Mouse (Mus musculus): ENCODE data around the gene Tfpi. TPM values are rescaled to one million over a fixed set of nuclear protein-coding genes. Genes with fewer than 3 reads are reported as not detected.
A peak's percentile ranks its signal among the peaks of the same experiment; 100 is the strongest.

The Tfpi gene
- polyA plus RNA-seq, 1 experiment = 2.4 TPM

DNA sequence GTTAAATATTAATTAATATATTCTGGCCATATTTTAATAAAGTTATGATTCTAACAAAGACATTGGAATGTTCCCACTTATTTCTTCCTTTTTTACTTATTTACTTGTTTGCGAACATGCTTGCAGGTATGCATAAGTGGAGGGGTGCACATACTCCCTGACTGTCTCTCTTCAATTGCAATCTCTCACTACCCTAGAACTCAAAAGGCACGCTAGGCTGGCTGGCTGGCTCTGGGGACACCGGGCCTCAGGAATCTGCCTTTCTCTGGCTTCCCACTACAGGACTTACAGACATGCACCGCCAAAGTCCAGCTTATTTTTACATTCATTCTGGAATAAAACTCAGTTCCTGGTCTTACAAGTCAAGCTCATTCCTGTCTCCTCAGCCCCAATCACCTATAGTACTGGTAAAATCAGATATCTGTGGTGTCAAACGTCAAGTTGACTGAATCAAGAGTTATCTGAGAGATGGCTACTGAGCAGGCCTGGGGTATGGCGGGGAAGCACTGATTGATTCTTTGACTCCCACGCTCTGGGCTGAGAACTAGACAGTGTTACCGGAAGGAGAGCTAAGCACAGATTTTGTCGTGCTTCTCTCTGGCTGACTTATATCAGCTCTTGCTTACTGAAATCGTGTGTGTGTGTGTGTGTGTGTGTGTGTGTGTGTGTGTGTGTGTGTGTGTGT lies 21.9 kb downstream of the Tfpi start:
- Histone ChIP-seq H3K4me3 (replicated peaks; ENCODE audit: insufficient read depth, low read depth, low read length) (no peak overlapping the region), H3K27ac (ENCODE audit: insufficient read depth, low read length) (no peak overlapping the region), H3K27me3 (ENCODE audit: control insufficient read depth, insufficient read depth, low read length) (no peaks in the 10 kb centered on the region), H3K4me1 (ENCODE audit: control insufficient read depth, insufficient read depth, low read length) (no peaks in the 10 kb centered on the region)
- TF ChIP-seq CTCF (IDR thresholded peaks at IDR 0.05; ENCODE audit: borderline replicate concordance, insufficient read depth, low read depth, low read length) = no peak
- TF ChIP-seq POLR2A (IDR thresholded peaks at IDR 0.05; ENCODE audit: borderline replicate concordance, insufficient read depth, low read length) = no peak
- 55% methylated on average over 10 of the region's 10 CpGs for WGBS
- peak in 1 of 2 experiments; percentile 8 for DNase-seq

DNA sequence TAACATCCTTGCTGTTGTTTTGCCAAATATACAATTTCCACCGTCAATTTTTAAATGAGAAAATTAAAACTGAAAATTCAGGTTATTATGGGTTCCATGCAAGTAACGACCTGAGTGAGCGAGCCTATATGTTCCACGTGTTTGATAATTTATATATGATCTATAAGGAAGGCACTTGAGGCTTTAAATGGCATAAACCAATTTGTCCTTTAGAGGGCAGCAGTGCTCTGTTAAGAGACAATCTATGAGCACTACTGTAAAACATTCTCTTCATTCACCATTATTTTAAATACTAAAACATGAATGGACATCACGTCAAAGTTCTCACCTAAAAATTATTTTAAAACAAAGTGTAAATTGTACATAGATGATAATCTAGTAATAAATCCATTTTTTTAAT lies 22.5 kb downstream of the Tfpi start:
- TF ChIP-seq CTCF (IDR thresholded peaks at IDR 0.05; ENCODE audit: borderline replicate concordance, insufficient read depth, low read depth, low read length) = 0 out of 2 replicates have a peak, but pooled peaks have one; percentile 7
- TF ChIP-seq POLR2A (IDR thresholded peaks at IDR 0.05; ENCODE audit: borderline replicate concordance, insufficient read depth, low read length) = no peak
- DNase-seq = peak in 1 of 2 experiments; percentile 16
- Histone ChIP-seq H3K27ac (ENCODE audit: insufficient read depth, low read length) (no peak overlapping the region), H3K4me1 (ENCODE audit: control insufficient read depth, insufficient read depth, low read length) (no peaks in the 10 kb centered on the region), H3K4me3 (replicated peaks; ENCODE audit: insufficient read depth, low read depth, low read length) (no peak overlapping the region), H3K27me3 (ENCODE audit: control insufficient read depth, insufficient read depth, low read length) (no peaks in the 10 kb centered on the region)
- 14% methylated on average over 5 of the region's 5 CpGs for WGBS

GRCm38 (mm10) chr2:84445499-84445898 lies 31.1 kb downstream of the Tfpi start:
- 75% methylated on average over 1 of the region's 1 CpGs for WGBS
- H3K27me3 ChIP-seq (ENCODE audit: control insufficient read depth, insufficient read depth, low read length) = no peaks in the 10 kb centered on the region
- no peak overlapping the region for H3K4me3 ChIP-seq (replicated peaks; ENCODE audit: insufficient read depth, low read depth, low read length)
- no peak for TF ChIP-seq POLR2A (IDR thresholded peaks at IDR 0.05; ENCODE audit: borderline replicate concordance, insufficient read depth, low read length)
- TF ChIP-seq CTCF (IDR thresholded peaks at IDR 0.05; ENCODE audit: borderline replicate concordance, insufficient read depth, low read depth, low read length) = no peak
- H3K4me1 ChIP-seq (ENCODE audit: control insufficient read depth, insufficient read depth, low read length) = no peaks in the 10 kb centered on the region
- H3K27ac ChIP-seq (ENCODE audit: insufficient read depth, low read length) = no peak overlapping the region
- no peak for DNase-seq

- Histone ChIP-seq H3K27me3 (ENCODE audit: control insufficient read depth, insufficient read depth, low read length) (no peaks in the 10 kb centered on the region), H3K4me3 (replicated peaks; ENCODE audit: insufficient read depth, low read depth, low read length) (no peak overlapping the region), H3K4me1 (ENCODE audit: control insufficient read depth, insufficient read depth, low read length) (no peaks in the 10 kb centered on the region), H3K27ac (ENCODE audit: insufficient read depth, low read length) (no peak overlapping the region)
- 37% methylated on average over 5 of the region's 5 CpGs for WGBS
- no peak for DNase-seq
- TF ChIP-seq CTCF (IDR thresholded peaks at IDR 0.05; ENCODE audit: borderline replicate concordance, insufficient read depth, low read depth, low read length) (no peak), POLR2A (IDR thresholded peaks at IDR 0.05; ENCODE audit: borderline replicate concordance, insufficient read depth, low read length) (no peak)
Measured at GRCm38 (mm10) chr2:84441940-84442339, 34.6 kb downstream of the Tfpi start.

DNA sequence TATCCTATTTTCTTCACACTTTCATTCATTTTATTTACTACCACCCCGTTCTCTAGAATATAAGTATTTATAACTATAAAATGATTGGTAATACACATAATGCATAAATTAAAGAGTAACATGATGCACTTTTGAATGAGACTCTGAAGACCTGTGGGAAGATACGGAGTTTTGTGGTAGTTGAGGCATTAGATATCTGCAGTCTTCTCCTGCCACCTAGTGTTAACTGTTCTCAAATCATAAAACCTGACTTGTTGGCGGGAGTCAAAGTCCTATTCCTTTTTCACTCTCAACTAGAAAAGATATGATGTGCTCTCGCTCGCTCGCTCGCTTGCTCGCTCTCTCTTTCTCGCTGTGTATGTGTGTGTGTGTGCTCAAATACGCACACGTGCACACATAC lies 46.9 kb downstream of the Tfpi start:
- WGBS = 45% methylated on average over 11 of the region's 11 CpGs
- H3K27me3 ChIP-seq (ENCODE audit: control insufficient read depth, insufficient read depth, low read length) = no peaks in the 10 kb centered on the region
- no peak overlapping the region for H3K4me3 ChIP-seq (replicated peaks; ENCODE audit: insufficient read depth, low read depth, low read length)
- TF ChIP-seq POLR2A (IDR thresholded peaks at IDR 0.05; ENCODE audit: borderline replicate concordance, insufficient read depth, low read length) (no peak), CTCF (IDR thresholded peaks at IDR 0.05; ENCODE audit: borderline replicate concordance, insufficient read depth, low read depth, low read length) (peak; percentile 43)
- H3K27ac ChIP-seq (ENCODE audit: insufficient read depth, low read length) = no peak overlapping the region
- no peaks in the 10 kb centered on the region for H3K4me1 ChIP-seq (ENCODE audit: control insufficient read depth, insufficient read depth, low read length)
- peak in 1 of 2 experiments; percentile 31 for DNase-seq

DNA sequence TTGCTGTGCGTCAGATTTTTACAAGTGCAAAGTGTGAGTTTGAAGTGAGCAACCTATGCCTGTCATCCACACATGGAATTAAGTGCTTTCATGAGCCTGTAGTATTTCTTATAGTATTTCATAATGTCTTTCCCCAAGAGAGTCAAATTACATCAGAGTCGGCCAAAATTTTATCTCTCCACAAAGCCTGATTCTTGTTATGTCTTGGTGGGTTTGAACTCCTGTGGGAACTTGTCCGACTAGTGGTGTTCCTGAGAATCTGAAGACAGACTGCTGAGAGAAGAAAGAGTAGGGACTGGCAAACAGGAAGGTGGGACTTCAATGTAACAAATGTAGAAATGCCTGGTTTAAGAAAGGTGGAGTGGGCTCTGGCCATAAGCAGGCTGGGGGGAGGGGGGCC lies 47.7 kb downstream of the Tfpi start:
- Histone ChIP-seq H3K4me3 (replicated peaks; ENCODE audit: insufficient read depth, low read depth, low read length) (no peak overlapping the region), H3K4me1 (ENCODE audit: control insufficient read depth, insufficient read depth, low read length) (no peaks in the 10 kb centered on the region), H3K27ac (ENCODE audit: insufficient read depth, low read length) (no peak overlapping the region), H3K27me3 (ENCODE audit: control insufficient read depth, insufficient read depth, low read length) (no peaks in the 10 kb centered on the region)
- TF ChIP-seq POLR2A (IDR thresholded peaks at IDR 0.05; ENCODE audit: borderline replicate concordance, insufficient read depth, low read length) = no peak
- TF ChIP-seq CTCF (IDR thresholded peaks at IDR 0.05; ENCODE audit: borderline replicate concordance, insufficient read depth, low read depth, low read length) = no peak
- DNase-seq = no peak
- WGBS = 67% methylated on average over 3 of the region's 3 CpGs

DNA sequence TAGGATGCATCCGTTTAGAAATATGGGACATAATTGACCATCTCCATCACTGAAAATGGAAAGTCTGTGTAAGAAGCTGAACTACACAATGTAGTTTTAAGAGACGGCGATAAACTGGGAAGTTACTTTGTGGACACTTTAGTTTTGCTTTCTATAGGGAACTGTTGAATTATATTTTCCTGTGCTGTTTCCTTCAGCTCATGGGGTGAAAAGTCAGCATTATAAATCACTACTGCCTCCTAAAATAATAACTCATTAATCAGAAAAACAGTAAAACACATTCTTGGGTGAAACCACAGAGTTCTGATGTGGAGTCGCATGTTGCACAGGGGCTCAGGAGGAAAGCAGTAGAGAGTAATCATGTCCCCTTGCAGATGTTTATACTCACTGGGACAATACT lies 50.0 kb downstream of the Tfpi start:
- no peak for DNase-seq
- WGBS = 92% methylated on average over 4 of the region's 4 CpGs
- TF ChIP-seq POLR2A (IDR thresholded peaks at IDR 0.05; ENCODE audit: borderline replicate concordance, insufficient read depth, low read length) = no peak
- Histone ChIP-seq H3K27ac (ENCODE audit: insufficient read depth, low read length) (no peak overlapping the region), H3K4me3 (replicated peaks; ENCODE audit: insufficient read depth, low read depth, low read length) (no peak overlapping the region), H3K27me3 (ENCODE audit: control insufficient read depth, insufficient read depth, low read length) (no peaks in the 10 kb centered on the region), H3K4me1 (ENCODE audit: control insufficient read depth, insufficient read depth, low read length) (no peaks in the 10 kb centered on the region)

GRCm38 (mm10) chr2:84425138-84425537 lies 51.4 kb downstream of the Tfpi start, which contains the start of gene Calcrl:
TSS of gene Calcrl (minus strand) at chr2:84425411.
- peak within 1 kb of the TSS; percentile 20 for H3K4me3 ChIP-seq (replicated peaks; ENCODE audit: insufficient read depth, low read depth, low read length)
- H3K27me3 ChIP-seq (ENCODE audit: control insufficient read depth, insufficient read depth, low read length) = no peaks in the 10 kb centered on the region
- H3K27ac ChIP-seq (ENCODE audit: insufficient read depth, low read length) = no peak within 1 kb of the TSS
- peak; percentile 11 to 12 for DNase-seq
- H3K4me1 ChIP-seq (ENCODE audit: control insufficient read depth, insufficient read depth, low read length) = no peaks in the 10 kb centered on the region
- WGBS = 4% methylated on average over 10 of the region's 10 CpGs
- TF ChIP-seq POLR2A (IDR thresholded peaks at IDR 0.05; ENCODE audit: borderline replicate concordance, insufficient read depth, low read length) (no peak), CTCF (IDR thresholded peaks at IDR 0.05; ENCODE audit: borderline replicate concordance, insufficient read depth, low read depth, low read length) (no peak)
